Mouse (Mus musculus) embryonic facial prominence, embryonic 11.5 days (tissue): ENCODE data around the gene 1700025F22Rik. TPM values are rescaled to one million over a fixed set of nuclear protein-coding genes. Genes with fewer than 3 reads are reported as not detected.
"Not testable (repeated sequence)": the region's sequence is repeated elsewhere in the genome, so short reads cannot be mapped to it uniquely, and the experiment has no call there.

ENCODE experiments used
- ATAC-seq: fragments of 200-750 bp; cut with Nextera tagmentation; replicated peaks from 2 replicates; pipeline ENCODE4 v1.8.0; 2017; ENCODE audit warnings: low read depth; ENCODE audit not compliant: insufficient number of reproducible peaks, low FRiP score, low TSS enrichment
- DNase-seq: peaks from one replicate; pipeline ENCODE4 v3.0.0-alpha.2; 2015; ENCODE audit warnings: low spot score
- H3K27ac ChIP-seq: fragments of 300-500 bp; sonication (generic); replicated peaks from 2 replicates; pipeline ENCODE4 v1.5.1; 2014; ENCODE audit warnings: mild to moderate bottlenecking, low read depth, low read length, control low read depth
- H3K27me3 ChIP-seq: fragments of 300-500 bp; sonication (generic); 2 replicates; pipeline ENCODE4 v1.6.1; 2014; ENCODE audit warnings: mild to moderate bottlenecking, low read length, moderate library complexity, mixed read lengths; ENCODE audit not compliant: control insufficient read depth, insufficient read depth
- H3K36me3 ChIP-seq: fragments of 300-500 bp; sonication (generic); replicated peaks from 2 replicates; pipeline ENCODE4 v1.6.1; 2014; ENCODE audit warnings: low read depth, mild to moderate bottlenecking, low read length, moderate library complexity, mixed read lengths; ENCODE audit not compliant: control insufficient read depth, insufficient read depth
- H3K4me1 ChIP-seq: fragments of 300-500 bp; sonication (generic); 2 replicates; pipeline ENCODE4 v1.6.1; 2014; ENCODE audit warnings: low read length, mixed read lengths; ENCODE audit not compliant: control insufficient read depth, insufficient read depth
- H3K4me2 ChIP-seq: fragments of 300-500 bp; sonication (generic); 2 replicates; pipeline ENCODE4 v1.6.1; 2014; ENCODE audit warnings: low read depth, mild to moderate bottlenecking, control low read depth, low read length, moderate library complexity
- H3K4me3 ChIP-seq: fragments of 300-500 bp; sonication (generic); 2 replicates; pipeline ENCODE4 v1.5.1; 2014; ENCODE audit warnings: low read depth, low read length, control low read depth
- H3K9ac ChIP-seq: fragments of 300-500 bp; sonication (generic); replicated peaks from 2 replicates; pipeline ENCODE4 v1.6.1; 2014; ENCODE audit warnings: mild to moderate bottlenecking, control low read depth, low read length
- H3K9me3 ChIP-seq: fragments of 300-500 bp; sonication (generic); replicated peaks from 2 replicates; pipeline ENCODE4 v1.6.1; 2016; ENCODE audit warnings: mild to moderate bottlenecking, low read length, inconsistent platforms, mixed read lengths; ENCODE audit not compliant: control insufficient read depth
- WGBS: fragments of 180-500 bp; shearing (Covaris S2); extraction: QIAGEN DNeasy Blood & Tissue Kit; methylation state at CpG from one replicate; pipeline ENCODE4 v1.1.7; 2014; 5-methylcytosine and 5-hydroxymethylcytosine counted together
- polyA plus RNA-seq: library from polyadenylated mRNA; unstranded; fragments of >200 nt; fragmentation: Nextera tagmentation; extraction: Ambion mirVana; gene quantifications from 2 replicates; pipeline ENCODE4 v1.2.1, GENCODE M21; 2014

Gene 1700025F22Rik
- polyA plus RNA-seq, 1 experiment from 2014 or later: not detected

DNA sequence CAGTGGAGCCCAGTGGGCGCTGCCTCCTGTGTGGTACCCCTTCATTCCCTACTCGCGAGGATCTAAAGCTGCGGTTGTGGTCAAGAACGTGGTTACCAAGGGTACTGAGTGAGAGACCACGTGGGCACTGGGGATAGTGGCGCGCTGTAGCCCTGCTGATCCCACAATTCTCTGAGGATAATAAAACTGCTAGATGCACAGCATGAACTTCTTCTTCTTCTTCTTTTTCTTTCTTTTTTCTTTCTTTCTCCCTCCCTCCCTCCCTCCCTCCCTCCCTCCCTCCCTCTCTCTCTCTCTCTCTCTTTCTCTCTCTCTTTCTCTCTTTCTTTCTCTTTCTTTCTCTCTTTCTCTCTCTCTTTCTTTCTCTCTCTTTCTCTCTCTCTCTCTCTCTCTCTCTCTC is 34.3 kb downstream of the 1700025F22Rik start, which contains the start of gene 1700017D01Rik:
TSS of gene 1700017D01Rik (minus strand) at position 101 of the 400 bp plus-strand sequence.
- H3K9me3 ChIP-seq, DNase-seq, H3K36me3 ChIP-seq, H3K4me1 ChIP-seq, H3K27ac ChIP-seq, H3K9ac ChIP-seq, H3K4me3 ChIP-seq, H3K4me2 ChIP-seq, H3K27me3 ChIP-seq, ATAC-seq: not testable (repeated sequence)
- WGBS: 87% methylated on average over 8 of the region's 8 CpGs

DNA sequence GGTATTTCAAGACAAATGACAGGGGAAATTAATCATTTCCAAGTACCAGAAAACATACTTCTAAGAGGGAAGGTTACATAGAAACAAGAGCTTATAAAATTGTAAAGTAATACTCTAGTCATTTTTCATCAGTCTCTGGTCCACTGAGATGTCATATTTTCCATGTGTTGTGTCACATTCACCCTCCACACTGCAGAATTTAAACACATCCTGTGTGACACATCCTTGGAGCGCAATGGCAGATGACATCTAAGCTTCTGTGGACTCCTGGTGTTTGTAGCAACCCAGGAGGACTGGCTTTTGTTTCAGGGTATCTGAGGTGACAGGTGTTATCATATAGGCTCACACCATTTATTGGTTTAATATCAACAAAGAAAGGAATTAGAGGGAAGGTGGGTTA is 35.4 kb downstream of the 1700025F22Rik start:
- no peaks in the 10 kb centered on the region for H3K27me3 ChIP-seq
- no peak overlapping the region for H3K4me2 ChIP-seq
- H3K27ac ChIP-seq: no peak overlapping the region
- H3K9me3 ChIP-seq: no peaks in the 10 kb centered on the region
- ATAC-seq (no peak), DNase-seq (no peak)
- no peak overlapping the region for H3K4me3 ChIP-seq
- 85% methylated on average over 1 of the region's 1 CpGs for WGBS
- H3K9ac ChIP-seq: no peak overlapping the region
- H3K36me3 ChIP-seq: no peaks in the 10 kb centered on the region
- no peaks in the 10 kb centered on the region for H3K4me1 ChIP-seq

DNA sequence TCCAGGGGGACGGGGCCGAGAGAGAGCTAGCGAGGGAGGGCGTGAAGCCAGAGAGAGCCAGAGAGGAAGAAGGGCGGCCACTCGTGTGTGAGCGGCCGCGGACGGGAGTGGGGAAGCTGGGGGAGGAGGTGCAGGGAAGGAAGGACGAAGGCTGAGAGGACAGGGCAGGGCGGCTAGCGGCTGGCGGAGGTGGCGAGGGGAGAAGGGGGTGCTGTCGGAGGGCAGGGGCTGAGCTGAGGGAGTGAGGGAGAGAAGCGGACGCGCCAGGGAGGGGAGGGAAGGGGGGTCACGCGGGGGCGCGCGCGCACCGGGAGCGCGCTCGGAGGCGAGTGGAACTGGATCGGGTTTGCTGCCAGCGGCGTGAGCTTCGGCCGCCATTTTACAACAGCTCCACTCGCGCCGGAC is 44.1 kb downstream of the 1700025F22Rik start:
- peak; percentile 99 for ATAC-seq

DNA sequence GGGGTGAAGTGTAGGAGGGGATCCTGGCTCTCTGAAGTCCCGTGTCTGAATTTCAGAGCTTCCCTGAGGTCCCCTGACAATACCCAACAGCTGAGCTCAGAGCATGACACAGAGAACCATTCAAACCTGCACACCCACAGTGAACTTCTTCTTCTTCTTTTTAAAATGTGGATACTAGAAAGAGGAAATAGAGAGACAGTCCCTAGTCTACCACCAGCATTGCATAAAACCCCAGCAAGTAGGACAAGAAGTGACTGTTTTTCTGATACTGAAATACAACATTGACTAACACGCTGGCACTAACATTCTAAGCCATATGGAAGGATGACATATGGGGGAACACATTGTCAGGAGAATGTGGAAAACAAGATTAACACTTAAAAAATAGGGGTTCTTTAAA is 45.8 kb downstream of the 1700025F22Rik start:
- Histone ChIP-seq H3K4me3 (no peak overlapping the region), H3K27me3 (no peaks in the 10 kb centered on the region)
- no peak for ATAC-seq

More for the DNA sequence above, 44.1 kb downstream of the 1700025F22Rik start:
- 0 out of 2 replicates have a peak overlapping the region, but pooled peaks have one; percentile 19 for H3K4me2 ChIP-seq
- not testable (repeated sequence) for H3K36me3 ChIP-seq, H3K9me3 ChIP-seq, DNase-seq, H3K4me1 ChIP-seq, H3K27ac ChIP-seq, H3K27me3 ChIP-seq
- H3K9ac ChIP-seq: peak overlapping the region; percentile 39; the same call in 1 of the 2 replicates
- 6% methylated on average over 5 of the region's 38 CpGs for WGBS
- H3K4me3 ChIP-seq: peak overlapping the region; percentile 28

DNA sequence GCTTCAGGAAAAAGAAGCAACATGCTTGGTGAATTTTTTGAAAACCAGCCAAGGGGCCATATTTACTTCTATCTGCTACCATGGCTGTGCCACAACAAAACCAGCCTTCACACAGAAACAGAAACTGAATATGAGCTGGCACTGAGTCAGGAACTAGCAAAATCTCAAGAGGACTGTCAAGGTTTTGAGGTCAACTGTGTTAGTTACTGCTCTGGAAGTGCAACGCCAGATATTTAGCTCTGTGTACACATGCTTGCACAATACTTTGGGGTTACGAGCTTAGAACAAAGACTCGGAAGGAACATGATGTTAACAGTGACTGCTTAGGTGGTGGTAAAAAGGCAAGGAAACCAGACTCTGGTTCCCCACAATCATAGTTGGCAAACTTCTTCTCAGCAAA is 57.4 kb downstream of the 1700025F22Rik start:
- no peak for DNase-seq
- no peak overlapping the region for H3K9ac ChIP-seq
- no peak overlapping the region for H3K4me3 ChIP-seq
- ATAC-seq: no peak
- no peak overlapping the region for H3K27ac ChIP-seq
- H3K4me1 ChIP-seq: no peaks in the 10 kb centered on the region
- no peak overlapping the region for H3K4me2 ChIP-seq
- no peaks in the 10 kb centered on the region for H3K36me3 ChIP-seq
- no peaks in the 10 kb centered on the region for H3K27me3 ChIP-seq
- WGBS: 88% methylated on average over 3 of the region's 3 CpGs
- no peaks in the 10 kb centered on the region for H3K9me3 ChIP-seq

More for the DNA sequence above, 45.8 kb downstream of the 1700025F22Rik start:
- Histone ChIP-seq H3K27ac (no peak overlapping the region), H3K4me1 (no peaks in the 10 kb centered on the region), H3K36me3 (no peaks in the 10 kb centered on the region), H3K9ac (no peak overlapping the region), H3K4me2 (no peak overlapping the region), H3K9me3 (no peaks in the 10 kb centered on the region)
- DNase-seq: no peak
- 91% methylated on average over 2 of the region's 2 CpGs for WGBS

DNA sequence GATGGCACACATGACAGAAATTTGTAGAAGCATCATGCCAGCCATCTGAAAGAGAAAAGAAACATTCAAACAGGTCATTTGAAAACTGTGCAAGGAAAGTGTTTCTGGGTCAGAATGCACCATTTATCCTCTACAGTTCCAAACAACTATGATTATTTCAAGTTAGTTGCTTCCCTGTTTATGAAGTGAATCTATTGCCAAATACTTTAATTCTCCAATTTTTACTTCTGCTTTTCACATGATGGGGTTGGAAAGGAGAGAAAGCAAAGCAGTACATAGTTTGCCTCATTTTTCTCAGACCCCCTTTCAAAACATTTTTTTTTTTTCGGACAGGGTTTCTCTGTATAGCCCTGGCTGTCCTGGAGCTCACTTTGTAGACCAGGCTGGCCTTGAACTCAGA is 63.2 kb downstream of the 1700025F22Rik start:
- no peak overlapping the region for H3K4me2 ChIP-seq
- ATAC-seq: no peak

DNA sequence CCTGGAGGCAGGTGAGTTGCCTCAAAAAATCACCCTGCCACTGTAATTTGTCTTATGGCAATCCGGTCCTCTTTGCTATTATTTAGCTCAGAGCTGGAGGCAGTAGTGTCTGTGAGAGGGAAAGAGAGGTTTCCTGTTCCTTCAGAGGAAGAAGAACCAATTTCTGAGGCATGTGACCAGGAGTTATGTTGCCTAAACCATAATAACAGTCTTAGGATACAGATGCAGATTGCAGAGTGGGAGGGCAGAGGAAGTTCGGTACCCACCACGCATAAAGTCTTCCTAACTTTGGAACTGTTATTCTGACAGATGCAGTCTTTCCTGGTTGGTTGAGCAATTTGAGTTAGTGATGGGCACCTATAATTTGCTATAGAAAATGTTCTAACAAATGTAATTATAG is 66.7 kb downstream of the 1700025F22Rik start:
- ATAC-seq: no peak

More for the DNA sequence above, 63.2 kb downstream of the 1700025F22Rik start:
- no peak overlapping the region for H3K4me3 ChIP-seq
- H3K27ac ChIP-seq: no peak overlapping the region
- no peaks in the 10 kb centered on the region for H3K9me3 ChIP-seq
- 83% methylated on average over 1 of the region's 1 CpGs for WGBS
- H3K4me1 ChIP-seq: no peaks in the 10 kb centered on the region
- DNase-seq: no peak
- H3K36me3 ChIP-seq: no peaks in the 10 kb centered on the region
- H3K27me3 ChIP-seq: no peaks in the 10 kb centered on the region
- H3K9ac ChIP-seq: no peak overlapping the region

DNA sequence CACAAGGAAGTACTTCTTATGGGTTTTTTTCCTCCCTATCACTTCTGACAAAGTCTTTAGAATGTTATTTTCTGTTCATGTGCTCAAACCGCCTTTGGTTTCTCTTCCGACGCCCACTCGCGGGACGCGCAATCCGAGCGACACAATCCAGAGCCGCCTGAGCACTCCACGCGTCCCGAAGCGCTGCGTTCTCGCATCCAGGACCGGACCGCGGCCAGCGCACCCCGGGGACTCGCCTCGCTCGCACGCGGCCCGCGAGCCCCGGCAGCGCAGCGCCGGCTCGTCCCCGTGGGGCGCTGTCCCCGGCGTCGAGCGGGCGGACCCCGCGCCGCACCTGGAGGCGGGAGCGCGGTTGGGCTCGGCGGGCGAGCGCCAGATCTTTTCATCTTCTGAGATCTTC is 73.0 kb downstream of the 1700025F22Rik start:
- Histone ChIP-seq H3K4me3 (peak overlapping the region; percentile 23; the same call in 1 of the 2 replicates), H3K4me2 (peak overlapping the region; percentile 34)
- not testable (repeated sequence) for H3K9ac ChIP-seq, H3K27me3 ChIP-seq, H3K36me3 ChIP-seq, H3K9me3 ChIP-seq, H3K4me1 ChIP-seq, H3K27ac ChIP-seq, ATAC-seq
- 4% methylated on average over 50 of the region's 50 CpGs for WGBS
- peak; percentile 6 for DNase-seq

More for the DNA sequence above, 66.7 kb downstream of the 1700025F22Rik start:
- H3K27ac ChIP-seq: no peak overlapping the region
- no peak overlapping the region for H3K9ac ChIP-seq
- no peaks in the 10 kb centered on the region for H3K4me1 ChIP-seq
- no peak for DNase-seq
- H3K36me3 ChIP-seq: no peaks in the 10 kb centered on the region
- no peaks in the 10 kb centered on the region for H3K27me3 ChIP-seq
- H3K4me2 ChIP-seq: no peak overlapping the region
- no peaks in the 10 kb centered on the region for H3K9me3 ChIP-seq
- 81% methylated on average over 3 of the region's 3 CpGs for WGBS
- H3K4me3 ChIP-seq: no peak overlapping the region
